Mouse (Mus musculus) cerebellum, adult 2 months (tissue): ENCODE measurements around the gene Cdkn2a.

Source experiments
- CTCF ChIP-seq: fragments of 200-500 bp; IDR thresholded peaks from 2 replicates; pipeline ENCODE4 v1.5.1; 2011; ENCODE audit warnings: low read depth, mild to moderate bottlenecking, control low read depth, low read length, moderate library complexity, borderline replicate concordance; ENCODE audit not compliant: insufficient read depth
- POLR2A ChIP-seq: fragments of 200-500 bp; IDR thresholded peaks from 2 replicates; pipeline ENCODE4 v1.6.1; 2011; ENCODE audit warnings: low read length, control low read depth, borderline replicate concordance; ENCODE audit not compliant: insufficient read depth

- TF ChIP-seq POLR2A (no peak), CTCF (no peak)
Observed at GRCm38 (mm10) chr4:89302129-89302528, 7.7 kb upstream of the Cdkn2a start.
